Mouse (Mus musculus) left cerebral cortex, adult 18-20 months (tissue): ENCODE data around the gene Gna14. TPM values are rescaled to one million over a fixed set of nuclear protein-coding genes. Genes with fewer than 3 reads are reported as not detected.

Experiments
- DNase-seq, 2 experiments: peaks; one replicate each; pipeline ENCODE4 v3.0.0; 2021 to 2022; ENCODE audit warnings: low spot score in 2 of 2, mixed read lengths in 1 of 2
- long read RNA-seq, 2 experiments: library from polyadenylated mRNA; stranded (forward); transcript quantifications; one replicate each; pipeline ENCODE4 v2.0.0; 2021
- total RNA-seq, 2 experiments: library from RNA; stranded (reverse); gene quantifications; 2 replicates each; pipeline ENCODE4 v1.2.3; 2021

Gna14 gene
- total RNA-seq, result under 1 TPM; 0.16 to 0.67 TPM
- long read RNA-seq, experiment 1, result 0 reads
- long read RNA-seq, experiment 2, result 0 reads

DNA sequence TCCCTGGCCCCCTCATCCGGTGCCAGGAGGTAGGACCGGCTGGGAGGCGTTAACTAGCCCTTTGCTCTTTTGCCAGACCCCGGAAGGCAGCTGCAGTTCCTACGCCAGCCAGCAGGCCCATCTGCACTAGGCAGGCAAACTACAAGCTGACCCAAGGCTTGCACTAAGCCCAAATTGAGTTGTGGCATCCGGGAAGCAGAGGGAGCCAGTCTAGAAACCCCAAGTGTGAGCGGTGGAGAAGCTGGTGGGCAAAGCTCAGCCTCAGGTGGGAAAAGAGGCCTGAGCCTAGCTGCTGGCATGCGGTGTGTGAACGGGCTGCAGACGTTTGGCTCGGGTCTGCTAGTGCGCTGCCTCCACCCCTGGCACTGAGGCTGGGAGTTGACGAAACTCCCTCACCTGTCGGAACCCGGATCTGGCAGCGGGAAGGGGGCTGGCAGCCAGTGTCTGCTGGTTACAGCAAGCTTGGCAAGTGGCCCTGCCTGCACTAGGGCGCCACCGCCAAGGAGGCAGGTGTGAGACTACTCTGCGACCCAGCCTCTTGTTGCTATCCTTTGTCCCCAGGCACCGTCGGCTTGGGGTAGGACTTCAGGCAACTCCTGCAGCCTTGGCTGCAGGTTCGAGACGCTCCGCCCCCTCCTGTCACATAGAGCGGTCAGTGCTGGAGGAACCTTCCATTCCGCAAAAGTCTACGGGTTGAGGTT, at the start of gene Gna14:
Gna14 (plus strand) TSS at position 232 of the 701 bp plus-strand sequence.
- DNase-seq, result peak in 1 of 2 experiments; percentile 11

- peak; percentile 52 to 57 for DNase-seq
Measured at GRCm38 (mm10) chr19:16386514-16386913, 49.0 kb upstream of the Gna14 start.

DNA sequence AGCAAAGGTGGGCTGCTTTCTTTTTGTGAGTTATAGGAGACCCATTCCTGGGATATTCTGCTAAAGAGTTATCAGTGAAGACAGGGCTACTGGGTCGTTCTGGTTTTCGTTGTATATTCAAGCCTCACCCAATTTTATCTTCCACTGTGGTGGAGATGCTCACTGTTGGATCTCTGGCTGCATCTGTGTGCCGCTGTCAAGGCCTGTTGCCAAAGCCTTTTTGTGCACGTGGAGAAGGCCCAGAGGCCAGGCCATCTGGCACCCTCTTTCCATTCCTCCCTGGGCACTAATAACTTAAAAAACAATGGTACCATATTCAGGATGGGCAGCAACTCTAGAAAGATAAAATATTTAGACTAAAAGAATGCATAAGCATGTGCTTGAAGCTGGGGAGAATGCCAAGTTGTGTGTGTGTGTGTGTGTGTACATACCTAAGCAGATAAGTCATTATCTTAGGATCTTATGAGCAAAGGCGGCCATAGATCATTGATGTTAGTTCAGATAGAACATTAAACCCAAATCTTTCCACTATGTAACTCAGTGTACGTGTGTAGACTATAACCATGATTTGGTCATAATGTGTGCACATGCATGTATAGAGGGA, 45.3 kb upstream of the Gna14 start:
- no peak for DNase-seq

DNA sequence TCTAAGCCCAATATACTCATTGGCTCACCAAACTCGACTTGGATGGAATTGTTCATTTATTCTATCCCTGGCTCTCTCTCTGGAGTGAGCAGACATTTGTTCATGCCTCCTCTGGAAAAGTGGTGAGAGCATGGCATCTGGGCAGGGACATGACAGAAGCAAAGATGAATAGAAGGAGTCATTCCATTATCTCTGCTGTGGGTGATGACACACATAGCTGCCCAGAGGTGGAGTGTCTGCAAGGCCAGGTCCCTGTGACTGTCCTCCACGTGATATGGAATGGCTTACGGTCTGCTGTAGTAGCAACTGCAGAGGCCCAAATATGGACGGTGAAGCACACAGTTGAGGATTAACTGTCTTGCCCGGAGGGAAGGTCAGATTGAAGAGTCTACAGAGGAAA, 41.2 kb upstream of the Gna14 start:
- no peak for DNase-seq

- no peak for DNase-seq
Measured at GRCm38 (mm10) chr19:16403101-16403500, 32.5 kb upstream of the Gna14 start.

- DNase-seq, result no peak
Measured at GRCm38 (mm10) chr19:16407727-16408126, 27.8 kb upstream of the Gna14 start.

- no peak for DNase-seq
Measured at GRCm38 (mm10) chr19:16411302-16411701, 24.3 kb upstream of the Gna14 start.

GRCm38 (mm10) chr19:16418086-16418663, 17.4 kb upstream of the Gna14 start:
- no peak for DNase-seq

GRCm38 (mm10) chr19:16425596-16425995, 10.0 kb upstream of the Gna14 start:
- no peak for DNase-seq

- no peak for DNase-seq
Measured at GRCm38 (mm10) chr19:16431368-16431767, 4.2 kb upstream of the Gna14 start.

GRCm38 (mm10) chr19:16434879-16435278, 683 bp upstream of the Gna14 start:
- no peak for DNase-seq

GRCm38 (mm10) chr19:16436335-16437169, 990 bp downstream of the Gna14 start:
- peak in 1 of 2 experiments; percentile 6 for DNase-seq

DNA sequence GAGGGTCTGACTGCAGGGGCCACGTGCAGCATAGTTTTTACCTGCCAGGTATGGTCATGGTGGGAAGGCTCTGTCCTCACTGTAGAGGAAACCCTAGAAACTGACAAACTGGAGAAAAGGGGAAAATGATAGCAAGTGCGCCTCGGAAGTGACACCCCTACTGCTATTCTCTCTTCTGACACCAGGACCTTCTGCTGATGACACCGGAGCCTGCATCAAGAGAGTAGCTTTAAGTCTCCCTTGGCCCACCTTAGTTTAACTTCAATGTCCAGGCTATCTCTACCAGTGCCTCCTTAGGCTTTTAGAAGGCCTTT, 1.6 kb downstream of the Gna14 start:
- DNase-seq, result no peak

DNA sequence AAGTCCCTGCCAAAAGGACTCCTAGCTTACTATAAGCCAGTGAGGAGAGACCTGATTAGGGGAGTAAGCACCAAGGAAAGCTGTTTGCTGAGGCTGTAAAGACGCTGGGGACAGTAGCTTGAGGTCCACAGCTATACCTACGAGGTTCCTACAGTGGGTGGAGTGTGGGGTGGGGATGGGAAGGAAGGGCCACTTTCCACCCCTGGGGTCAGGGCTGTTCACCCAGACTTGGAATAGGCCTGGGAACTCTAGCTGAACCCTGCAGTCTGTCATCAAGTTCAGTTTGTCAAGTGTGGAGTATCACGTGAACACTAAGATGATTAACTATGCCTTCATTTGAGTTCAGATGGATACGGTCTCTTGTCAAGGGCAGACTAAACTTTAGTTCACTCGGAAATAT, 2.3 kb downstream of the Gna14 start:
- no peak for DNase-seq

GRCm38 (mm10) chr19:16439278-16439677, 3.7 kb downstream of the Gna14 start:
- DNase-seq, result no peak

DNA sequence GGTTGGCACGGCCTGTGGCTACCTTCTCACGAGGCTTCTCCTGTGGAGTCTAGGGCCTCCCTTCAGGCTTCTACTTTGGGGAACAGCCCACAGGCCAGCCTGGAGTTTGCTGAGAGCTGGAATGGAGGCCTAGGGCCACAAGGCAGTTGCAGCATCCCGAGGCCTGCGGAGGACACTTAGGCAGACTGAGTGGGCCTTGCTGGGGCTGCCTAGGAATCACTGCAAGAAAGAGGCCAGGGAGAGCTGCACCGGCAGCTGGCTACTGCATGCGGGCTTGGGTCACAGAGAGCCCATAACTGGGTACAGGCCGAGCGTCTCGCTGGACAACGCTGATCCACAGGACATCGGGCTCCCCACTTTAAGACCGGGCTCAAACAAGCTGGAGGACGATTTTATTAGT, 4.3 kb downstream of the Gna14 start:
- no peak for DNase-seq

GRCm38 (mm10) chr19:16441329-16441728, 5.8 kb downstream of the Gna14 start:
- DNase-seq, result no peak

- no peak for DNase-seq
Measured at GRCm38 (mm10) chr19:16443335-16443734, 7.8 kb downstream of the Gna14 start.

GRCm38 (mm10) chr19:16446612-16447011, 11.1 kb downstream of the Gna14 start:
- no peak for DNase-seq

- no peak for DNase-seq
Measured at GRCm38 (mm10) chr19:16447832-16448621, 12.5 kb downstream of the Gna14 start.

- no peak for DNase-seq
Measured at GRCm38 (mm10) chr19:16448796-16449195, 13.2 kb downstream of the Gna14 start.
